Mouse (Mus musculus): Measurements from ENCODE around the gene Arih2.

Gene Arih2

DNA sequence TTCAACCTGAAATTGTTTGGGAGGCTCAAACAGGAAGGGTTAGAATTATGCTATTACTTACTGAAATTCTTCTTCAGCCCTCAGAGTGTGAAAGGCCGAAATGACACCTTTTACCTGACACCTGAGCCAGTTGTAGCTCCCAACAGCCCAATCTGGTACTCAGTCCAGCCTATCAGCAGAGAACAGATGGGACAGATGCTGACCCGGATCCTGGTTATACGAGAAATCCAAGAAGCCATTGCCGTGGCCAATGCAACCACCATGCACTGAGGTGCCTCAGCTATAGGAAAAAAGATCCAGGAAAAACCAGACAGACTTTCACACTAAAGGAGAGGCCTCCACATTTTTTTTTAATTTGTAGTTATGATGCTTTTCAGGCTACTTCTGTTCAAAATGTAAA, 90.0 kb downstream of the Arih2 start:
- DNase-seq = no peak
